In genomic region chr3:39309487-39309886, GRCm38 (mm10) we compare ENCODE assay signal across 28 mouse cellular contexts.
"Had no signal": no experiment of that assay in that cellular context is flagged by ENCODE, and none has a peak within 500 bp of the region (broad histone marks: within the 10 kb centered on the region; RNA-seq: fewer than 3 reads in every experiment).

No protein-coding gene starts in this region.

- H3K4me1 ChIP-seq: embryonic facial prominence, embryonic 10.5 days; embryonic facial prominence, embryonic 12.5 days; embryonic facial prominence, embryonic 13.5 days; embryonic facial prominence, embryonic 15.5 days; forebrain, embryonic 12.5 days; forebrain, embryonic 13.5 days; forebrain, embryonic 15.5 days had no signal

- H3K27me3 ChIP-seq: embryonic facial prominence, embryonic 12.5 days; embryonic facial prominence, embryonic 13.5 days; embryonic facial prominence, embryonic 15.5 days; forebrain, embryonic 12.5 days; forebrain, embryonic 13.5 days; forebrain, embryonic 15.5 days had no signal

- H3K9me3 ChIP-seq: embryonic facial prominence, embryonic 10.5 days; embryonic facial prominence, embryonic 12.5 days; embryonic facial prominence, embryonic 13.5 days; embryonic facial prominence, embryonic 15.5 days; forebrain, embryonic 10.5 days; forebrain, embryonic 12.5 days; forebrain, embryonic 13.5 days; forebrain, embryonic 15.5 days had no signal

- H3K4me3 ChIP-seq: embryonic facial prominence, embryonic 10.5 days; embryonic facial prominence, embryonic 12.5 days; embryonic facial prominence, embryonic 13.5 days; embryonic facial prominence, embryonic 15.5 days; erythroblast, embryonic 14.5 days; forebrain, embryonic 10.5 days; forebrain, embryonic 12.5 days; forebrain, embryonic 13.5 days; forebrain, embryonic 15.5 days; gastrocnemius, adult 2 months had no signal

- H3K4me2 ChIP-seq: embryonic facial prominence, embryonic 12.5 days; embryonic facial prominence, embryonic 13.5 days; embryonic facial prominence, embryonic 15.5 days; forebrain, embryonic 12.5 days; forebrain, embryonic 13.5 days; forebrain, embryonic 15.5 days had no signal

- DNase-seq: cerebellum, adult 2 months; cerebellum, adult 8-10 months; cerebellum, adult 9-10 months; cerebellum, adult 9-11 months; cerebellum, postnatal 10 days; cerebellum, postnatal 14 days; cerebellum, postnatal 25 days; cerebellum, postnatal 36 days; embryo, embryonic 11 days; forebrain, postnatal 0 days; gastrocnemius, adult 2 months; gastrocnemius, postnatal 10 days; gastrocnemius, postnatal 14 days; gastrocnemius, postnatal 25 days; gastrocnemius, postnatal 36 days; heart, adult 11 months; heart, adult 18-20 months had no signal

- H3K9ac ChIP-seq: embryonic facial prominence, embryonic 12.5 days; embryonic facial prominence, embryonic 13.5 days; embryonic facial prominence, embryonic 15.5 days; forebrain, embryonic 12.5 days; forebrain, embryonic 13.5 days; forebrain, embryonic 15.5 days; forebrain, postnatal 0 days had no signal

- H3K36me3 ChIP-seq: embryonic facial prominence, embryonic 10.5 days; embryonic facial prominence, embryonic 12.5 days; embryonic facial prominence, embryonic 13.5 days; embryonic facial prominence, embryonic 15.5 days; forebrain, embryonic 10.5 days; forebrain, embryonic 12.5 days; forebrain, embryonic 15.5 days had no signal

- H3K27ac ChIP-seq: embryonic facial prominence, embryonic 10.5 days; embryonic facial prominence, embryonic 12.5 days; embryonic facial prominence, embryonic 13.5 days; embryonic facial prominence, embryonic 15.5 days; forebrain, embryonic 10.5 days; forebrain, embryonic 12.5 days; forebrain, embryonic 13.5 days; forebrain, embryonic 15.5 days; gastrocnemius, adult 2 months had no signal

- ATAC-seq: forebrain, embryonic 13.5 days; forebrain, embryonic 14.5 days; forebrain, embryonic 15.5 days; forebrain, embryonic 16.5 days; forebrain, postnatal 0 days had no signal
